Mouse (Mus musculus): Measurements from ENCODE around the gene Itgad.
A peak's percentile ranks its signal among the peaks of the same experiment; 100 is the strongest.

Itgad gene

GRCm38 (mm10) chr7:128244410-128245025, 90.3 kb downstream of the Itgad start:
- no peak for DNase-seq (ENCODE audit: low spot score)

- DNase-seq (ENCODE audit: low spot score) = no peak
Measured at GRCm38 (mm10) chr7:128245547-128245946, 91.4 kb downstream of the Itgad start.

- DNase-seq (ENCODE audit: low spot score) = peak; percentile 76
Measured at GRCm38 (mm10) chr7:128246496-128247391, 92.6 kb downstream of the Itgad start, which contains the start of gene Tgfb1i1. Gene Tgfb1i1 (plus strand): TSS chr7:128246812.

- peak; percentile 94 for DNase-seq (ENCODE audit: low spot score)
Measured at GRCm38 (mm10) chr7:128247443-128247842, 93.3 kb downstream of the Itgad start.

GRCm38 (mm10) chr7:128248081-128249042, 94.2 kb downstream of the Itgad start:
- DNase-seq (ENCODE audit: low spot score) = no peak

GRCm38 (mm10) chr7:128249998-128250397, 95.8 kb downstream of the Itgad start:
- no peak for DNase-seq (ENCODE audit: low spot score)

- DNase-seq (ENCODE audit: low spot score) = no peak
Measured at GRCm38 (mm10) chr7:128251946-128252345, 97.8 kb downstream of the Itgad start.

- no peak for DNase-seq (ENCODE audit: low spot score)
Measured at GRCm38 (mm10) chr7:128252609-128253008, 98.4 kb downstream of the Itgad start.

GRCm38 (mm10) chr7:128254978-128255377, 100.8 kb downstream of the Itgad start:
- DNase-seq (ENCODE audit: low spot score) = no peak

GRCm38 (mm10) chr7:128255757-128256156, 101.6 kb downstream of the Itgad start:
- no peak for DNase-seq (ENCODE audit: low spot score)

- no peak for DNase-seq (ENCODE audit: low spot score)
Measured at GRCm38 (mm10) chr7:128256783-128257334, 102.7 kb downstream of the Itgad start.

GRCm38 (mm10) chr7:128265411-128265810, 111.2 kb downstream of the Itgad start, which contains the start of gene Slc5a2:
Gene Slc5a2 (plus strand): TSS chr7:128265657.
- no peak for DNase-seq (ENCODE audit: low spot score)

GRCm38 (mm10) chr7:128266056-128266455, 111.9 kb downstream of the Itgad start:
- DNase-seq (ENCODE audit: low spot score) = no peak

GRCm38 (mm10) chr7:128267391-128267790, 113.2 kb downstream of the Itgad start:
- DNase-seq (ENCODE audit: low spot score) = no peak

GRCm38 (mm10) chr7:128267813-128268212, 113.6 kb downstream of the Itgad start:
- DNase-seq (ENCODE audit: low spot score) = no peak

- no peak for DNase-seq (ENCODE audit: low spot score)
Measured at GRCm38 (mm10) chr7:128270431-128270850, 116.3 kb downstream of the Itgad start.

- no peak for DNase-seq (ENCODE audit: low spot score)
Measured at GRCm38 (mm10) chr7:128271496-128271895, 117.3 kb downstream of the Itgad start.

Measured in lung, postnatal 25 days (tissue).